Mouse (Mus musculus): ENCODE measurements around the gene Aamdc.

DNA sequence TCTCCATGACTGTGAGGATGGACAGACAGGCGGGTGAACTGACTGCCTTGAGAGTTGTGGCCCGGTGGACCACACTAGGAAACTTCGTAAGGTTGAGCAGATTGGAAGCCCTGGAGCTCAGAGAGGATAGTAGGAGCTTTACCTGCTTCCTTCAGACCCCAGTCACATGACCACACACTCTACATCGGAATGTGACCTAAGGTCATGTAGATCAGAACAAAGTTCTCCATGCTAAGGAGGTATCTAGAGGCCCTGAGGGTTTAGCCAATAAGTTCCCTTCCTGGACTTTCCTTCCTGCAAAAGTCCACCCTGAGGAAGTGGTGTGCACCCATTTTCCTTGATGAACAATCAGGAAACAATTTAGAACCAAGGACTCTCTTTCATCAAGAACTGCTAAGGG, 13.1 kb upstream of the Aamdc start:
- TF ChIP-seq POLR2A (IDR thresholded peaks at IDR 0.05; ENCODE audit: insufficient read depth, low read depth, low read length) (no peak), CTCF (IDR thresholded peaks at IDR 0.05; ENCODE audit: insufficient read depth, low read depth, low read length) (no peak)
